Mouse (Mus musculus) MN1 (cell line): ENCODE measurements around the gene Mtus2.
A peak's percentile ranks its signal among the peaks of the same experiment; 100 is the strongest.

Source experiments
- DNase-seq: peaks from one replicate; pipeline ENCODE4 v3.0.0-alpha.2; 2016; ENCODE audit warnings: low spot score

The Mtus2 gene

DNA sequence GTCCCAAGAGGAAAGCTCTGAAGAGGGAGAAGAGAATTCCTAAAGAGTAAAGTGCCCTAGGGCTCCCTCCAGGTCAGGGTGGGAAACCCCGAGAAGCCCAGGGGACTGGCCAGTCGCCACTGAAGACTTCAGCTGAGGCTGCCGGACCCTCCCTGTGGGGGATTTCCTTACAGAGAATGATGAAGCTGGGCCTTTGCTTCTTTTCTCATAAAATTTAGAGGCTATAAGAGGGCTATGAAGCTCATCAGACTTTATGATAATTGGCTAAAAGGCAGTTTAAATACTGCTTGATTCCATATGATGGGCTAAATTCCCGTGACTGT lies 224.1 kb downstream of the Mtus2 start:
- no peak for DNase-seq

DNA sequence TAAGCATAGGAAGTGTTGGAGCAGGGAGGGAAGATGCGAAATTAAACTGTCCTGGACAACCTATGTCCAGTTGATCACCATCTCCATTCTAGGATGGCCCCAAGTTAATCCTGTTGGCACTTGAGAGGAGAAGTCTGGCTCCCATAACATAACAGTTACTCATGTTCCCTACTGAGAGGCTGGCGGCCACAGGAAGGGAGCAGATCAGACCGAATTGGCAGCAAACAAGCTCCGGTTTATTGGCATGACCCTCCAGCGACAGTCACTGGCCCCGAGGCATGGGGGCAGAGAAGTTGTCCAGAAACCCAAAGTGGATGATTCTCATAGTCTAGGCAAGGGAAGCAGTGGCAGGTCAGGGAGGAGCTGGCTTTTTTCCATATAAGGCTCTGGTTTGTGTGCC lies 224.8 kb downstream of the Mtus2 start:
- no peak for DNase-seq

DNA sequence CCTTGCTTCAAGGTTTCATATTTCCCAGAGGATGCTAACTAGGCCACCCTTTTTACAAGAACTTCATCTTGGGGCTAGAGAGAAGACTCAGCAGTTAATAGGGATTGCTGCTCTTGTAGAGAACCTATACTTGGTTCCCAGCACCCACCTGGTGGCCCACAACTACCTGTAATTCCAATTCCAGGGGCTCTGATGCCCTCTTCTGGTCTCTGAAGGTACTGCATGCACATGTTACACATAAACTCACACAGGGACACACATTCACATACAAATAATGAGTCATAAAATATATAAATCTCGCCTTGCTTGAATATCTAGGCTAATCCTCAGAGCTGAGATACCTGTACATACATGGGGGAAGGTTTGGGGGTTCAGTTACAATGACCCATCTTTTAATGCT lies 228.8 kb downstream of the Mtus2 start:
- no peak for DNase-seq

DNA sequence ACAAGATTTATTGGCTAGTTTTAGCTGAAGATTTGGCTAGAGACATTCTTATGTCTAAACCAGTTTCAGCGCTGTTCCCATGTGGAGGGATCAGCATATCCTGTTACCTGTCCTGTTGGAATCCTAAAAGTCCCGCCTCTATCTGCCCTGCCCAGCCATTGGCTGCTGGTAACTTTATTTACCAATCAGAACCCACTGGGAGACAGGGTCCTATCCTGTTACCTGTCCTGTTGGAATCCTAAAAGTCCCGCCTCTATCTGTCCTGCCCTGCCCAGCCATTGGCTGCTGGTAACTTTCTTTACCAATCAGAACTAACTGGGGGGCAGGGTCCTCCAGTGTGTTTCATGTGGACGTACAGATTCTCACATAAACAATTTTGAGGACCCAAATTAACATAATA lies 234.3 kb downstream of the Mtus2 start:
- DNase-seq: no peak

DNA sequence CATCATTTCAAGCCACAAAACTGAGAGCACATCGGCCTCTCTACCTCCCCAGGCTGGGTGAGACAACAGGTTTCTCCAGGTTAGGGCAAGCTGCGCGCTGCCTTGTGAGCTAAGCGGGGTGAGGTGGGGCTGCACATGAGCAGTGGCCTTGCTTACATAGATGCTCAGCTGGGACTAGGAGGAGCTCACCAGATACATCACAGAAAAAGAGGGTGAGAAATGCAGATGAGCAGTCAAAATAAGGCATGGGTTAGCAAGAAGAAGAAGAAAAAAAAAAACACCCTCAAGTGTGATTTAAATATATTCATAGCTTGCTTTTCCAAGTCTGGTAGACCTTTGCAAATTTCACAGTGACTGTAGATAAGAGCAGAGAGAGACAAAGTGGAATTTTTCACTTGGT lies 254.7 kb downstream of the Mtus2 start:
- no peak for DNase-seq

DNA sequence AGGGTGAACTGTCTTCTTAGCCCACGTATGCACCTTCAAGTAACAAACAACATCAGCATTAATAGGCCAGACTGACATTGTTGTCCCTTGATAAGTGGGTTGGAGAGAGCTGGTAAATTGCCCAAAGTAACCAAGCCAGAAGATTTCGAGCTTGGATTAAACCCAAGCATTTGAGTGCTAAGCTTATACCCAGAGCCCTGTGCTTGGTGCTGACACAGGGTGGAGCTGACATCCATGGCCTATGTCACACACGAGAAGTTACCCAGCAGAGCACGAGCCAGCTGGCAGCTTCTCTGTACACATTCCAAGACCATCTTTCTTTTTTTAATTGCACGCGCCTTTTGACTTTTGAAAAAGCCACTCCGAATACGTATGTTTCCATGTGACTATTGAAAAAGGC lies 259.7 kb downstream of the Mtus2 start:
- DNase-seq: no peak

DNA sequence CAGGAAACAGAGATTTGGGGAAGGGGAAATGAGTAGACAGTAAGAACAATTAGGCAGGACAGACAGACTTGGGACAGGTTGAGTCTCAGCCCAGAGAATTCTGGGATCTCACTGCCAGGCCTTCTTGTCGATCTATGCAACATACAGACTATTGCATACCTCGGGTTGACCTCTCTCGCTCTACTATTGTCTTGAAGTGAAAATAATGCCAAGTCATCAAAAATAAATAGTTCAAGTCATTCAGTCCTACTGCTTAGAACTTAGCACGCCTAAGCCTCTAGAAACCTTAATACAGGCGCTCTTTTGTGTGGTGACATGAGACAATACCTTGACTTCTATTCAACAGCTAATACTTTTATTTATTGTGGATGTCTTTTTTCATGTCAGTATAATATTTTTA lies 265.8 kb downstream of the Mtus2 start:
- no peak for DNase-seq

DNA sequence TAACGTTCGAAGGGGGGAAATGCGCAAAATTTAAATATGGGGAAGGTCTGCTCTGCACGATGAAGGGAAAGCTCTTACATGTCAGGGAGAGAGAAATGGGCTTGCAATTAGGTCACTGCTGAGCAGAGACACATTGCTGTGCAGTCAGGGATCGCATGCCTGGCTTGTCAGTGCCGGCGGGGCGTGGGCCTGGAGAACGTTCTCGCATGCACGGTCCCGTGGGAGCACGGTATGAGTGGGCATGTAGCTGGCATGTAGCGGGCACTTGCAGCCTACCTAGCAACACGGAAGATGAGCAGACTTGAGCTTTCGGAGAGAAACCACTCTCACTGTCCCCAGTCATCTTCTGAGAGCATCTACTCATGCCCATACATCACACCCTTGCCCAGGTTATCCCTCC lies 266.9 kb downstream of the Mtus2 start:
- DNase-seq: no peak

DNA sequence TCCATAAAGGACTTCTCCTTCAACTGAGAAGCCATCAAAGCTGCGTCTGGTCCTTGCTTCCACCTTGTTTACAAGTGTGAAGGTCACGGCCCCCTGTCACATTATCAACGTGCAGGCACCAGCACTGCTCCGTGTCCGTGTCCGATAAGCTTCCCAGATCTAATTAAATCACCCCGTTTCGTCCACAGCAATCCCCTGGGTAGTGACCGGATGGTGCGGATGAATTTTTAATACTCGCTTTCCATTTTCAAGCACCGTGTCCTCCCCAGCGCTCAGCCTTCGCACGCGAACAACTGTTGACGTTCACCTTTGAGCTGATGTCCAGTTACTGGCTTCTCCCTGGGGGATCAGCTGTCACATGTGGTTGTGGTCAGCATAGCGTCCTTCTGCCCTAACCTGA lies 276.6 kb downstream of the Mtus2 start:
- no peak for DNase-seq

DNA sequence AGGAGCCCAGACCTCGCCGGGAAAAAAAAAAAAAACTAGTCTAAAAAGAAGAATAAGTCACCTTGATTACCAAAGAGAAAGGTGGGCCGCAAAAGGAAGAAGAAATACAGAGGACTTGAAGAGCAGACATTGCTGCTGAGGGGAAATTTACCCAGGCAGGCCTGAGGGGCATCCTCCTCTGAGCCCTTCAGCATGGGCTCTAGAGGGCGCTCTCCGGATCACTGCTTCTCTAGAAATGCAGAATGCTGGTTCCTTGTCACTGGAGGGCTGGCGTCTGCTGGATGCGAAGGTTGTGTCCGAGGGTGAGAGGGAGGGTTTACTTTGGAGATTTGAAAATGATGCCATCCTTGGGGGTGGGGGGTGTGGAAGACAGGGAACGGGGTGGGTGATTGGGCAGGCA lies 279.5 kb downstream of the Mtus2 start:
- DNase-seq: no peak

DNA sequence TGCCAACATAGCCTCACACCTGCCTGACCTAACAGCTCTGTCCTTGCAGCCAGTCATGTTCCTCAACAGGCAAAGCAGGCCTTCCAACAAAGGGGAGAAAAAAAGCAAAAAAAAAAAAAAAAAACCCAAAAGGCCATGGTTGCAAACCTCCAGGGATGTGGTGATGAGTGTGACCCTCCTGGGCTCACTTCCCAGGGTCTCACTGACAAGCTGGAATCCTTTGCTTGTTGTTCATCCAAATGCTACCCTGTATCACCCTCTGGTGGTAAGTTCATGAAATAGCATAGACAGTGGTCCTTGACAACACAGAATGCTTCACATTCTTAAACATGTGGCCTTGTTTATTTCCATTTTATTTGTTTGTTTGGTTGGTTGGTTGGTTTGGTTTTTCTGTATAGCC lies 281.9 kb downstream of the Mtus2 start:
- peak; percentile 36 for DNase-seq

DNA sequence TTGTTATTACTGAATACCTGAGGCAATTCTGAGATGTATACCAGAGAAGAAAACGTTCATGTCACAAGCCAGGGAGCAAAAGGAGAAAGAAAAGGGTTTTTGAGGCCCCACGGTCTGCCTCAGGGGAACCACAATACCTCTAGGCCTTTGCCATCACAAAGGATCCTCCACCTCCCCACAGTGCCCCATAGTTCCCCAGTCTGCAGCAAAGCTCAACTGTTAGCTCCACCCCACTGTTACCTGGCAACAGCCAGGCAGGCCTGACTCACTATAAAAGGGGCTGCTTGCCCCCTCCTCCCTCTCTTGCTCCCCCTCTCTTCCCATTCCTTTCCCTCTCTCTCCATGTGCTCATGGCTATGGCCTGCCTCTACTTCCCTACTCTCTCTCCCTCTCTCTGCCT lies 282.6 kb downstream of the Mtus2 start:
- DNase-seq: no peak

DNA sequence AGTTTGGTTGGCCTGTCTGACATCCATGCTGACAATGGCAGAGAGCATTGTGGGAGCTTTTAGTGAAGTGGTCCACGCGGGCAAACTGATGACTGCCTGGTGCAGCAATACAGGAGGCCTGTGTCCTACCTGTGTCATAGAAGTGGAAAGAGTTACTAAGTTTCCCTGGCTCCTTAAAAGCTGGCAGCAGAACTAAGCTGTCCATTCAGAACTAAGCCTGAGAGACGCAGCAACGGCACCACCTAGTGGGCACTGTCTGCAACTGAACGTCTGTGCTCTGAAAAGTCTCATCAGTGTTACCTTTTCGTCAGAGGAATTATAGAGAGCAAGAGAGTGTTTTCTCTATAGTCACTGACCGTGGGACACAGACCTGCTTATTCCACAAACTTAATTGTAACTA lies 284.8 kb downstream of the Mtus2 start:
- peak; percentile 63 for DNase-seq

DNA sequence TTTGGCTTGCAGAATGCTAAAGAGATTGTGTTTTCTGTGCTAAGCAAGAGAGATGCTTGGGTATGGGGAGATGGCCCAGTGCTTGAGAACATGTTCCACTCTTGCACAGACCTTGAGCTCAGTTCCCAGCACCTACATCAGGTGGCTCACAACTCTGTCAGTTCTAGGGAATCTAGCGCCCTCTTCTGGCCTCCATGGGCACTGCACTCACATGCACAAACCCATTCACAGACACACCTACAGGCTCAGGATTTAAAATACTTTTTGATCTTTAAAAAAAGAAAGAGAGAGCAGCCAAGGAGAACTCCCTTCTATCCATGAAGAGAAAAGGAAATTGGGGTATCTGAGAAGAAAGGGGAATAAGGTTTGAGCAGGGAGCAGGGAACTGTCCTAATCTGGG lies 287.4 kb downstream of the Mtus2 start:
- no peak for DNase-seq

DNA sequence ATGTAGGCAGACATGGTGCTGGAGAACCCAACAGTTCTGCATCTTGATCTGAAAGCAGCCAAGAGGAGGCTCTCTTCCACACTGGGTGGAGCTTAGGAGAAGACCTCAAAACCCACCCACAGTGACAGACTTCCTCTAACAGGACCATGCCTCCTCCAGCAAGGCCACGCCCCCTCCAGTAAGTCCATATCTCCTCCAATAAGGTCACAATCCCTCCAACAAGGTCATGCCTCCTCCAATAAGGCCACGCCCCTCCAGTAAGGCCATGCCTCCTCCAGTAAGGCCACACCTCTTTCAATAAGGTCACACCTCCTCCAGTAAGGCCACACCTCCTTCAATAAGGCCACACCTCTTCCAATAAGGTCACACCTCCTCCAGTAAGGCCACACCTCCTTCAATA lies 288.3 kb downstream of the Mtus2 start:
- DNase-seq: no peak

DNA sequence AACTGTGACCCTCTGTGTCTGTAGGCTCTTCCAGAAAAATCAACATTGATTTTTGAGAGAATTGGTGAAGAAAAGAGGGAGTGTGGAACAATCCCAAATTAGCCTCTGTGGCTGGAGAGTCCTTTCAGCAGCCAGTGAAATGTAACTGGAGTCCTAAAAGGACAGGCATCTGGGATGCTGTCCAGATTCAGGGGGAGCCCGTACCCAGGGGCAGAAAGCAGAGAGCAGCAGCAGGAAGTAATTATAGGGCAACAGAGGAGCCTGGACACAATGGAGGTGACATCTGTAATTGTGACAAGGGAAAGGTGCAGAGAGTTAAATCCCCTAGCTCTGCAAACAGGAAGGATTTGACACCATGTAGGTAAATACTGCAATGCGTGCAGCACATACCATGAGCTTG lies 291.1 kb downstream of the Mtus2 start:
- DNase-seq: no peak

DNA sequence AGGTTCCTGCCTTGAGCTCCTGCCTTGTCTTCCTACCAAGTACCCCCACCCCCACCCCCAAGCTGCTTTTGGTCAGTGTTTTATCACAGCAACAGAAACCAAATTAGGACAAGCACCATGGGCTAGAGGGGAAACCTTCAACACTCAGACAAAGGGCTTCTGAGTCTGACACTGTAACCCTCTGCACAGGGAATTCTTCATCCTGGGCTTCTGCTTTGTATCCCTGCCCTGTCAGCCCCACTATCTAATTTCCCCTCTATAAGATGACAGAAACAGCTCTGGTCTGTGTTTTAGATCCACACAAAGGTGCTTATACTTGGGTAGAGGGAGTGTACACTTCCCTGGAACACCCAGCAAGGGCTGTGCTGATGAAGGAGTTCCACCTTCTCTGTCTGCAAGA lies 294.7 kb downstream of the Mtus2 start:
- no peak for DNase-seq

DNA sequence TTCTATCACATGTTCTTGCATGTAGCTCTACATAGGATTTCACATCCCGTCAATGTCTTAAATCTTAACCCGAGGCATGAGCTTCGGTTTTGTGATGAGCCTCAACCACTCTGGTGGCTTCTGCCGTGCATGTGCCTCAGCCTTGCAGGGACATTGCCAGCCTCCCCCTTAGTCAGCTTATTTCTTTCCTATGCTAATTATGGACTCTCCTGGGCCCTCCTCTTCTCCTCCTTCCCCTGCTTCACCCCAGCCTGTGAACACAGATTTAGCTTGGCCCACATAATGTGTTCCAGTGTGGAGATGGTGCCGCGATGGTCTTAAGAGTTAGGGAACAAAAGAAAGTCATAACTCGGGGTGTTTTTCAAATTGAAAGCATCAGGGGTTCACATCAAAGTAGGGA lies 304.9 kb downstream of the Mtus2 start:
- no peak for DNase-seq

DNA sequence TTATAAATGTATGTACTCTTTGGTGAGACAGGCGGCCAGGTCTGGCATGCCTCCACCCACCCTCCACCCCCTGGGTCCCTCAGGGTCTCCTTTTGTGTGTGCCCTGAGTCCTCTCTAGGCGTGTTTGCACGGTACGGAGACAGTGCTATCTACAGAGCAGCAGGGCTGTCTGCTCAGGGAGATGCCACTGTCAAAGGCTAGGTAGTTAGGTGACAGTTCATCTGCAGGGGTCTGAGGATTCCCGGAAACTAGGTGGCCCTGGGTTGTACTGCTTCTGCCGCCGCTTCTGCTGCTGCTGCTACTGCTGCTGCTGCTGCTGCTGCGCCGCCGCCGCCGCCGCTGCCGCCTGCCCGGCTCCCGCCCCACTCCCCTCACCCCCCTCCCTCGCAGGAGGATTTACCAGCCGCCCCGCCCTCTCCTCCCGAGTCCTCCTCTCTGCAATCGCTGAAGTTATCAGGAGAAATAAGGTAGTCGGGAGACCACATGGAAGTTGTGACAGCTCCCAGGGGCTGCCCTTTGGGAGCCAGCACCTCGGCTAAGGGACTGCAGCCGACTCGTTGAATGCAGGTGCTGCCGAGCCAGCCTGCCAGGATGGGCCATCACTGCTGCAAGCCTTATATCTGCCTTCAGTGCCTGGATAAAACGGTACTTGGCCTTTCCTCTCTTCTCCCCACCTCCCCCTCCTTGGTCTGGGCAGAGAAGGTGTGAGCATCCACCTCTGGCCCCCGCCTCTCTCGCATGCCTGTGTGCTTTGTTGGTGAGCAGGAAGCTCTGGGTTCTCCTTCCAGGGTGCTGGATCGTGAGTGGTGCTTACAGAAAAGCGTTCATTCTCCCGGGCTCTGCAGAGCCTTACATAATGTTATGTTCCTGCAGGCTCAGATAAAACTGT lies 307.9 kb downstream of the Mtus2 start:
- DNase-seq: no peak

DNA sequence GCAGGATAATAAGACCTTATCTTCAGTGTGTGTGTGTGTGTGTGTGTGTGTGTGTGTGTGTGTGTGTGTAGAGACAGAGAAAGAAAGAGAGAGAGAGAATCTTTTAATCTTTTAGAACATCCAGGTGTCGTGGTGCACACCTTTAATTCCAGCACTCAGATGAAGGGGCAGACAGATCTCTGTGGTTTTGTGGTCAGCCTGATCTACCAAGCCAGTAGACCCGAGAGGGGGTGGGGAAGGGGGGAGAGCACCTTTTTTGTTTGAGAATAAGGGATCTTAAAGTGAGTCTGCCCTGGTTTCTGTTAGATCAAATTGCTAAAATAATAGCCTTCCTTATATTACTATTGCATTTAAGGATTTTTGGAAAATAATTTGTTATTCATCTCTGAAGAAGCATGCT lies 309.7 kb downstream of the Mtus2 start:
- DNase-seq: no peak

DNA sequence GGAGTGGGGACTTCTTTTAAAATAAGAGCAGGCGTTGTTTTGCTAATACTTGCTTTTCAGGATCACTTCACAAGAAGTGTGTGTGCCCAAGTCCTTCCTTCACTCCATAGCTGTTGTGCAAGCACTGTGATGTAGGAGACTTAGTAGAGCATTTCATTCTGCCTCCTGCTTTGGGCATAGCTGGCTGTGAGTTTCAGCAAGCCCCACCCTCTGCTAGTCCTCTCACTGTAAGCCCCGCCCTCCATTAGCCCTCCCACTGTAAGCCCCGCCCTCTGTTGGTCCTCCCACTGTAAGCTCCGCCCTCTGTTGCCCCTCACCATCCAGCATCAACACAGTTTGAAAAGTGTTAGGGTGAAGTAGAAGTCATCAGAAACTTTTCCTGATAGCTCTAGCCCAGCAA lies 310.3 kb downstream of the Mtus2 start:
- no peak for DNase-seq

DNA sequence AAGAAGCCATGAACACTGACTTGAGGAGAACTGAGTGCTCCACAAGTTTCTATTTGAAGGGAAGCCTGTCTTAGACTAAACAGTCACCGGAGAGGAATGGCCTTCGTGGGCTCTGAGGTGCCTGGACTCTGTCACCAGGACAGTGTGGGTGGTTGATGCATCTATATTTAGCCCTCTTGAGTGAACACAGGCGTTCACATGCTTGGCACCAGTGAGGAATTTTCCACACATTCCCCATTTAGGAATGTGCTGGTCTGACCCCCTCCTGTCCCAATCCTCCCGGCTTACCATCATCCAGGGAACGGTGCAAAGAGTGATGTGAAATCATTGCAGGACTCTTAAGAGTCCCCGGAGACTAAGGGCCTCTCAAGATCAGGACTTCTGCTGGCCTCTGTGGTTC lies 314.9 kb downstream of the Mtus2 start:
- no peak for DNase-seq

DNA sequence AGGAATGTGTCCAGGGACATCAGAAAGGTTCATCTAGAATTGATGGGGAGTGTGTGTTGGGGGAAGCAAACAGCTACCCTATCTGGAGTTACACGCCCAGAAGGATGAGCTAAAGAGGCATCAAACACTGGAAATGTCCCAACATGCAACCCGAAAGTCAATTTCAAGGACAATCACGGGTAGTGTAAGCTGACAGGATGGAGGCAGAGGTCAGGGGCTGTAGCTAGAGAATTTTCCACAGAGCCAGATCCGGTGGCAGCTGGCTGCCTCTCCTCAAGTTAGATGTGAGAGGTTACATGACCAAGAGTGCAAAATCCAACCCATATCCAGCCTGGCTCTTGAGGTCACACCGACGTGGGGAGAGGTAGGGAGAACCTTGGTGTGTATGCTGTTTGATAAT lies 315.7 kb downstream of the Mtus2 start:
- no peak for DNase-seq

DNA sequence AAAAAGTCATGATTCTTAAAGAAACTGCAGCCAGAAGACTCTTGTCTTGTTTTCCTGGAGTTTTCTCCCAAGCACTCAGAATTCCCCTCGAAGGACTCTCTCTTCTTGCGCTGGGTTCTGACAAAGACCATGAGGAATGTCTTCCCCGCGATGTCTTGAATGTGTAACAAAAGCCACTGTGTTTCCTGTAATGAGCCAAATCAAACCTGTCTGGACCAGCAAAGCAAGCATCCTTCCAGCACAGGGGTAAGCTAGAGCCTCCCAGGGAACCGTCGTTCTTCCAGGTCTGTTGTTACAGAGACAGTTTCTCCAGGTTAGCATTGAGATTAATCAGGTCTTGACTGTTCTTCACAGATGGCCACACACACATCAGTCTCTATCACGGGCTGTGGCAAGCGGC lies 321.1 kb downstream of the Mtus2 start:
- no peak for DNase-seq

DNA sequence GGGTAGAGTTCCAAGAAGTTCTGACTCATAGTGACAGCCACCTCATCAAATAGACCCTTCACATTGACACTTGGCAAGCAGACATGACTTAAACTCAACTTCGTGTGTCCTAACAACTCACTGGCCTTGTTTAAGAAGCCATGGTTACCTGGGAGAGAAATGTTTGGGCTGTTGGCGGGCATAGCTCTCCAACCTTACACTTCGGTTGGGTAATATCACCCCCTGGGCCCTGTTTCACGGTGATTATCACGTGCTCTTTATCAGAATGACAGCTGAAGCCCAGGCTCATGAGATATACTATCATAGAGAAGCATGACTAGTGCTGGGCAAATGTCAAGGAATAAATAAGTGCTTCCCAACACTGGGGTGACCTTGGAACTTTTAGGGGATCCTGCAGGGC lies 323.2 kb downstream of the Mtus2 start:
- no peak for DNase-seq
